ENCODE assay signal across 9 mouse cellular contexts in the genomic region with DNA sequence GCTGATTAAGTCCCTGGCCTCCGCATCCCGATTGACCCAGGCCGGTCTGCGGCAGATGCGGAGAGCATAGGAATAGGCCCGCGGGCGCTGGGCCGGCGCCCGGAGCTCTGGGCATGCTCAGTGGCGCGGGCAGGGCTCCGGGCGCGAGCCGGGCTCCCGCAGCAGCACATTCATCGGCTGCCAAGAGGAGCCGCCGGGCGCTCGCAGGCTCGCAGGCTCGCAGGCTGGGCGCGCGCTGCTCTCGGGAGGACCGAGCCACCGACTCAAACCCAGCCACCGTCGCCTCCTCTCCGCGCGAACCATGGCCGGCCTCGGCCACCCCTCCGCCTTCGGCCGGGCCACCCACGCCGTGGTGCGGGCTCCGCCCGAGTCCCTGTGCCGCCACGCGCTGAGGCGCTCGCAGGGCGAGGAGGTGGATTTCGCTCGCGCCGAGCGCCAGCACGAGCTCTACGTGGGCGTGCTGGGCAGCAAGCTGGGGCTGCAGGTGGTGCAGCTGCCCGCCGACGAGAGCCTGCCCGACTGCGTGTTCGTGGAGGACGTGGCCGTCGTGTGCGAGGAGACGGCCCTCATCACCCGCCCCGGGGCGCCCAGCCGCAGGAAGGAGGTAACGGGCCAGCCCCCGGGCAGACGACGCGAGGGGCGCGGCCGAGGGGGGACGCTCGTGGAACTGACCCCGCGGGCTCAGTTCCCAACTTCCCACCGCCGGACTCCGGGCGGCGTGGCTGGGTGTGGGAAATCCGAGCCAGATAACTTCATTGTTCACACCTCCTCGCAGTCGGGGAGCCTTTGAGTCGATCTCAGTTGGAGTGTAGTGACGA. TPM values are rescaled to one million over a fixed set of nuclear protein-coding genes. Genes with fewer than 3 reads are reported as not detected.
DNase-seq lines count a peak whose midpoint lies in the region; ATAC-seq lines count a peak whose summit lies in the region.
"Had no signal": no experiment of that assay in that cellular context is flagged by ENCODE, and none has a peak within 500 bp of the region (broad histone marks: within the 10 kb centered on the region; RNA-seq: fewer than 3 reads in every experiment).

Ddah1 (plus strand) TSS at position 115 of the 818 bp plus-strand sequence.

- peak; percentile 19 for DNase-seq in adrenal gland, adult 8-10 months
- DNase-seq in gastrocnemius, postnatal 10 days = peak; percentile 73
- DNase-seq in left cerebral cortex, adult 8-10 months (ENCODE audit: low spot score in 2 of 2) = peak; percentile 53 to 65
- peak; percentile 74 to 87 for DNase-seq in lung, postnatal 4 days
- peak; percentile 56 to 60 for DNase-seq in right cerebral cortex, postnatal 36 days (ENCODE audit: low spot score in 2 of 2)

- peaks cover 20% of the 10 kb centered on the region for H3K4me1 ChIP-seq in hindbrain, embryonic 16.5 days (ENCODE audit: control insufficient read depth, insufficient read depth, low read depth, low read length)

- WGBS in hindbrain, embryonic 16.5 days = under 1% methylated on average over 75 of the region's 97 CpGs

- H3K9me3 ChIP-seq in hindbrain, embryonic 16.5 days (ENCODE audit: control insufficient read depth, low read length) = no peaks in the 10 kb centered on the region

- H3K27ac ChIP-seq in hindbrain, embryonic 16.5 days (ENCODE audit: low read depth, low read length) = peak within 1 kb of the TSS; percentile 89
- H3K27ac ChIP-seq: macrophage had no signal

- H3K27me3 ChIP-seq in hindbrain, embryonic 16.5 days (replicated peaks; ENCODE audit: control insufficient read depth, insufficient read depth, low read length) = no peaks in the 10 kb centered on the region

- peak within 1 kb of the TSS; percentile 81 for H3K4me3 ChIP-seq in hindbrain, embryonic 16.5 days (ENCODE audit: low read length)

- H3K36me3 ChIP-seq in hindbrain, embryonic 16.5 days (ENCODE audit: control insufficient read depth, insufficient read depth, low read length) = no peaks in the 10 kb centered on the region

- peak within 1 kb of the TSS; percentile 97 for H3K9ac ChIP-seq in hindbrain, embryonic 16.5 days (ENCODE audit: low read depth, low read length)

- peak; percentile 57 for ATAC-seq in common myeloid progenitor, adult 5-6 weeks (replicated peaks; ENCODE audit: low read depth, poor library complexity, severe bottlenecking)
- ATAC-seq in hindbrain, embryonic 16.5 days = peak; percentile 95
- ATAC-seq in erythroid progenitor cell, adult 5-6 weeks (replicated peaks; ENCODE audit: low FRiP score, poor library complexity, severe bottlenecking) = no peak

- H3K4me2 ChIP-seq in hindbrain, embryonic 16.5 days (ENCODE audit: low read length) = peak within 1 kb of the TSS; percentile 99

RNA-seq across cellular contexts. Expression of gene Ddah1, which starts in this region (rescaled TPM):
- total RNA-seq in adrenal gland, adult 8-10 months (2022) = 1 to 10 TPM; 3.1 to 4.1 (median 3.3) TPM
- not detected in 2 replicates for total RNA-seq in common myeloid progenitor, adult 5-6 weeks (2017)
- total RNA-seq in gastrocnemius, postnatal 10 days (2021) = 10 to 100 TPM; 13.6 to 15.0 TPM
- 119 and 132 TPM in 2 replicates for polyA plus RNA-seq in hindbrain, embryonic 16.5 days (2015; fragmentation: Nextera tagmentation; extraction: Ambion mirVana)
- total RNA-seq in left cerebral cortex, adult 8-10 months (2022) = 10 to 100 TPM; 64.6 to 66.9 (median 65.7) TPM
- total RNA-seq in erythroid progenitor cell, adult 5-6 weeks (2015; ENCODE audit: low replicate concordance) = 0.72 TPM in 1 of 2 replicates, not detected in the other
- not detected in 2 replicates for total RNA-seq in erythroid progenitor cell, adult 5-6 weeks (2017; ENCODE audit: low replicate concordance)

Comparison
In these comparisons a context has a peak if more than half of its experiments do, and no peak if none do; other contexts are left out.
1. RNA of gene Ddah1 (total RNA-seq): 64.6 to 66.9 TPM in left cerebral cortex, adult 8-10 months; 13.6 to 15.0 TPM in gastrocnemius, postnatal 10 days, 3.1 to 4.1 TPM in adrenal gland, adult 8-10 months, not detected in common myeloid progenitor, adult 5-6 weeks and 0.72 TPM in erythroid progenitor cell, adult 5-6 weeks; every median in the first group is over 4 times any median in the second.
2. Peak in ATAC-seq in common myeloid progenitor, adult 5-6 weeks; RNA of the gene not detected or under 1 TPM.
3. DNase-seq: peak in every context shown above with its lines; median percentile 80 in lung, postnatal 4 days; 73 in gastrocnemius, postnatal 10 days; 59 in left cerebral cortex, adult 8-10 months; 58 in right cerebral cortex, postnatal 36 days; 19 in adrenal gland, adult 8-10 months.